Mouse (Mus musculus): ENCODE data around the gene Zdhhc17. TPM values are rescaled to one million over a fixed set of nuclear protein-coding genes. Genes with fewer than 3 reads are reported as not detected.

Gene Zdhhc17
- 63.1 to 77.1 TPM (median 71.7 TPM) in 4 replicates for total RNA-seq (2023)

DNA sequence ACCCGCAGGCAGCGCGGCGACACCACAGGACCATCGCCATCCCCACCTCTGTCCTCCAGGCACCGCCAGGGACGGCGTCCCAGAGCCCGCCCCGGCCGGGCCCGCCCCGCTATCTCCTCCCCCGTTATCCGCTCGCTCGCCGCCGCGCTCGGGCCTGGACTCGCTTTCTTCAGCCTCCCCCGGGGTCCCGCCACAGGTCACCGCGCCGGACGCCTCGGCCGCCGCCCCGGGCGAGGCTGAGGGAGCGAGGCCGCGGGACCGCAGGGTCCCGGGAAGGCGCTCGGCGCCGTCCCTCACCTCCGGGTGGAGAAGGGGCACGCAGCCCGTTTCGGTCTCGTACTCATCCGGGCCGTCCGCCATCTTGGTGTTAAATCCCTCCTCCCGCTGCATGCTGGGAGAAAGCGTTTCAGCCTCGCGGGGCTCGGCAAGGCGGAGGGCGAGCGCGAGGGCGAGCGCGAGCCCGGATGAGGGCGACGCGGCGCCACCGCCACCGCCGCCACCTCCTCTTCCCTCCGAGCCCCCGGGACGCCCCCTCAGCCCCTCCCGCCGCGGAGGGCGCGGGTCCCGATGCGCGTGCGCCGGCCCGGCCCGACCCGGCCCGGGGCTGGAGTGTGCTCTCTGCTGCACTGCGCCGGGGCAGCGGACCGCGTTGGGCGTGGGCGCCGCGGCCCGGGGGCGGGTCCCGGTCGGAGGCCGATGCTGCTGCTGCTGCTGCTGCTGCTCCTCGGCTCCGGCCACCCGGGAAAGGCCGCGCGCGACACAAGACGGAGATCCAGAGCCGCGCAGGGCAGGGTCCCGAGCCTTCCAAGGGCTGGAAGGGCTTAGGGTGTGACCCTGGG lies at the start of gene Zdhhc17:
TSS of gene Zdhhc17 (minus strand) at position 500 of the 839 bp plus-strand sequence.

DNA sequence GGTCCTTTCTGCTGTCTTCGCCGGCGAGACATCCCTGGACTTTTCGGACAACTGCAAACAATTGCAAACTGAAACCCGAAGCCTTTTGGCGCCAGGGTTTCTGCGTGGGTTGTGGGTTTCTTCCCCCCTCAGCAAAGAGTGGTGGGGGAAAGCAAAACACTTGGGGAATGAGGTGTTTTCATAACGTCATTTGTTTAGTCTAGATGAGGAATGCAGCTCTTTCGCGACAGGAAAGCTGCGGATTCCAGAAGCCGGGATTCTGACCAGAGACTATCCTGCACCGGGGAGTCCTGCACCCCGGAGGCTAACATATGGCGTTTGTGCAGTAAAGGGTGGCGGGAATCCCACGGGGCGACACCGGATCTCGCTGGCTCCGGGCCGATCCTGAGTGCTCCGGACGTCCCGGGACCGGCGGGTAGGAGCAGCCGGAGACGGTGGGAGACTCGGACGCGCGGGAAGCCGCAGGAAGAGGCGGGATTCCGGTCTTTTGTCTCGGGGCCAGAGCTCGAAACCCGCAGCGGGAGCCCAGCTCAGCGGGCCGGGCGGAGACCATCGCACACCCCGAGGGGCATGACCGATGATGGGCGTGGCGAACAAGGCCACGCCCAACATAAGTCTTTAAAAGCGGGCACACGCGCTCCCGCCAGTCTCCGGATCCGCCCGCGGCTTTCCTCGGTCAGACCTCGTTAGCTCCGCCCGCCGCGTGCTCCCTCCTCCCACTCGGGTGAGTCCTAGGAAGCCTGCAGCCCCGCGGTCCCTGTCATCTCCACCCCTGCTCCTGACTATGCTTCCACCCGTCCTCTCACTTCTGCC lies 90.2 kb downstream of the Zdhhc17 start, which contains the start of gene Csrp2:
TSS of gene Csrp2 (plus strand) at position 259 of the 813 bp plus-strand sequence.

Other genes with a start within 250 kb of the Zdhhc17 start
- 14.7 to 30.9 TPM (median 17.1 TPM) in 4 replicates for gene Csrp2, start 90.4 kb downstream of the Zdhhc17 start, total RNA-seq (2023)
- gene Osbpl8, start 154.6 kb upstream of the Zdhhc17 start, total RNA-seq (2023): 70.4 to 77.6 TPM (median 73.5 TPM) in 4 replicates

Measured in B cell, adult 62 days (primary cell).